Mouse (Mus musculus) embryo, embryonic 11 days (tissue): Measurements from ENCODE around the gene Cfd.

Experiments
- DNase-seq: peaks from one replicate; pipeline ENCODE4 v3.0.0-alpha.2; 2015

The Cfd gene

GRCm38 (mm10) chr10:79890670-79891069 lies at the start of gene Cfd:
TSS of gene Cfd (plus strand) at chr10:79890853.
- DNase-seq = no peak

- DNase-seq = no peak
These were observed 48.3 kb upstream of the Cfd start for GRCm38 (mm10) chr10:79842322-79842721.

DNA sequence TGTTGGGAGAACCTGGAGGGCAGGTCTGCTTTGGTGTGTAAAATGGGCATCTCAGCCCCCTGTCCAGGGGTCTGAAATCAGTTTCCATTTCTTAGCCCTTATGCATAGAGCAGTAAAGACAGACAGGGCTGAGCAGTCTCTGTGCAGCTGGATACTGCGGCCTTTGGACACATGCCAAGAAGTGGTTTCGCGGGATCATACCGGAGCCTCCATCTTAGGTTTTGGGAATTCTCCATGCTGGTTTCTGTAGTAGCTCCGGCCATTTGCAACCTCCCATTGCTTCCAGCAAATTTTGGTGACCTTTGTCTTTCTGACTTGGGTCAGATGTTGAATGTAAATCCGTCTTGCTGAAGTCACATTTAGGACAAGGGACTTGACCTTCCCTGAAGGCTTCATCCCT lies 47.2 kb upstream of the Cfd start:
- no peak for DNase-seq

DNA sequence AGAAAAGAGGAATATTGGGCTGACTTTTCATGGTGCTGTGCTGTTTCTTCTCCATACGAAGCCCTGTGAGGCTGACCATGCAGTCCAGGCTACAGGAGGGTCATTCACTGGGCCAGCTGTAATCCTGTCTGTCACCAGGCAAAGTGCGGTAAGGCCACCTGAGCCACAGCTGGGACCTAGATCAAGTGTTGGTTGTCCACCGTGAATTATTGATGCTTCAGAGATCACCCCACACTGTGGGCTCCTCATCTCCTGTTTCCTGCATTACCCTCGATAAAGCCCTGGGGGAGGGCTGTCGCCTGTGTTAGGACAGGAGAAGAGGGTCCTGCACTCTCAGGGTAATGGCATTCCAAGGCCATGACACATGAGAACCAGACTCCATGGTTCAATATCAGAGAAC lies 44.1 kb upstream of the Cfd start:
- DNase-seq = no peak

GRCm38 (mm10) chr10:79849941-79850628 lies 40.6 kb upstream of the Cfd start:
- DNase-seq = no peak

- DNase-seq = no peak
These were observed 39.0 kb upstream of the Cfd start for GRCm38 (mm10) chr10:79851653-79852052.

DNA sequence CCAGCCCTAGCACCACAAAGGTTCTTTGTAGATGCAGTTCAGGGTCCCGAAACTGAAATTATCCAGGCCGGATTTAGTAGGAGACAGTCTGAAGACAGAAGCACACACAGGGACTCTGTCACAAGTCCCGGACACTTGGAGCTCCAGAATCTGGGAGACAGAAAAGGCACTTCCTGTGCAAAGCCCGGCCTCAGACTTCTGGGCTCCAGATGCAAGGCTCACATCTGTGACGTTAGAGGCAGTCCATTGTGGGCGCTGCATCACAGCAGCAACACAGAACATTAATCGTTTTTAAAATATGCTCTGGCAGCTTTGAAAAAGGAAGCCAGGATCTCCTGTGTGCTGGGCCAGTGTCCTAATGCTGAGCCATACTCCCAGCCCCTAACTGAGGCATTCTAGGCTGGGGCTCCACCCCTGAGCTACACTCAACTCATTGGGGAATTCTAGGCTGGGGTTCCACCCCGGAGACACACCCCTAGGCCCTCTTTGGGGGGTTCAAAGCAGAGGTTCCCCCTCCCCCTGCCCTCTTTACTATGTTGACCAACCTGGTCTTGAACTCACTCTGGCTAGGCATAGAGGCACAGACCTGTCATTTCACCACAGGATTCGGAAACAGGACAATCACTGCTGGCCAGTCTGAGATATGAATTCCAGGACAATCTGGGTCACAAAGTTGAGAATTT lies 38.4 kb upstream of the Cfd start:
- peak; percentile 56 for DNase-seq

DNA sequence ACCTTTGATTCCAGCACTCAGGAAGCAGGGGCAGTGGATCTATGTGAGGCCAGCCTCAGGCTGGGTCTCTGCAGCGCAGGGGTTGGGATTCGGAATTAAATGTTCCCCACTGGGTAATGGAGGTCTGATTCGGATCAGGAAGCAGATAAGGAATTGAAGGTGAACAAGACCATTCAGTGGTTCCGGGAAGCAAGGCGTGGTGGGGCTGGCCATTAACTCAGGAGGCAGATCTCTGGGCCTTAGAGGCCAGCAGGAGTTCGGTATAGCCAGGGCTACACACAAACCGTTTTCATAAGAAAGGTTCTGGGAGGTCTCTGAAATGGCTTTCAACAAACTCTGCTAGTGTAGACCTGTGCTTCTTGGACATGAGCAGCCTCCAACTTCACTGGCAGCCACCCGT lies 37.8 kb upstream of the Cfd start:
- peak; percentile 15 for DNase-seq

DNA sequence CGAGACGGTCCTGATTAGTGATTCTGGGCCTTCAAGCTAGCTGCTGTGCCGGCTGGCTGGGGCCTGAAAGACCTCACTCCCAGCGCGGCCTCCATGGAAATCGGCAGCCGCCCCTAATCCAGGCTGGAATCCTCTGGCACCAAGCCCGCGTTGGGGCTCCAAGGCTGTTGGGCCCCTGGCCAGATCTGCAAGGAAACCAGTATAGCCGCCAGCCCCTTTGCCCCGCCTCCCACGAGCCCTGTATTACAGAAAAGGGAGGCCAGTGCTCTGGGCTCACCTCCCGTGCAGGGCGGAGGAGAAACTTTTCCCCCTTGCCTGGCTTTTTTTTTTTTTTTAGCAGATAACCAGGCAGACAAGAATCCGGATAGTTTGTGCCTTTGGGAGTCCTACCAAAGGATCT lies 37.3 kb upstream of the Cfd start:
- DNase-seq = peak; percentile 87

DNA sequence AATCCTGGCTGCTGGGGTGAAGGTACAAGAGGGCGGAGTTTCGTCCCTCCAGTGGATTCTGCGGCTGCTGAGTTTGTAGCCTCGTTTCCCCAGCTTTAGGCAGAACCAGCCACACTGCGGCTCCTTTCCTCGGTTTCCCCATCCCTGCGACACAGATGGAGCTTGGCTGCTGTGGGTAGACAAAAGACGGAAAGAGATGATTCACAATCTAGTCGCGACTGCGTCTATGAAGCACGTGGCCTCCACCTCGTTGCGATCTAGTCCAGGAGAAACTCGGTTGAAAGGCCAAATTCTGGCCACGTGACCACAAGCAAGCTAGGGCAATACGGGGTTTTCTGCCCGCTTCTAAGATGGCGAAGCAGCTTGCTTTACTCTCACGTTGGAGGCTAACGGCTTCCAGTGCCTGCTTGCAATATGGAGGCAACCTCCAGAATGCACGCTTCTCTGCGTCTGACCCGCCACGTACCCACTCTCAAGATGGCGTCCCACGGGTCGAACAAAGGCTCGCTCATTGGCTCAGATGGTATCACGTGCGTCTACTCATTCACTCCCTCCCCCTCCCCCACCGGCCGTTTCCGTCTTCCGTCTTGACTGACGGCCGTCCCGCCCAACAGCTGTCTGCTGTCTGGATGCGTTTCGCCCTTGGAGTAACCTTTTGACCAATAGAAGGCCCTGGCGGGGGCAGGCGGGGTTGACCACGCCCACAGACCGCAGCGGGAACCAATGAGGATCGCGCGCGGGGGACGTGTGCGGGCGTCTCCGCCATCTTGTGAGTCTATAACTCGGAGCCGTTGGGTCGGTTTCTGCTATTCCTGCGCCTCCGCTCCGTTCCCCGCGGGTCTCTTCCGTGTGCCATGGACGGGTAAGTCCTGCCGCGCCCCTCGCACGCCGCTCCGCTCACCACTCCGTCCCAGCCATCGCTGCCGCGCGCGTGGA lies 36.5 kb upstream of the Cfd start, which contains the start of gene Ptbp1:
Gene Ptbp1, plus strand, starts transcription at position 568 of the 936 bp plus-strand sequence.
- DNase-seq = peak; percentile 100

- DNase-seq = peak; percentile 91
These were observed 35.7 kb upstream of the Cfd start for GRCm38 (mm10) chr10:79854801-79855541.

DNA sequence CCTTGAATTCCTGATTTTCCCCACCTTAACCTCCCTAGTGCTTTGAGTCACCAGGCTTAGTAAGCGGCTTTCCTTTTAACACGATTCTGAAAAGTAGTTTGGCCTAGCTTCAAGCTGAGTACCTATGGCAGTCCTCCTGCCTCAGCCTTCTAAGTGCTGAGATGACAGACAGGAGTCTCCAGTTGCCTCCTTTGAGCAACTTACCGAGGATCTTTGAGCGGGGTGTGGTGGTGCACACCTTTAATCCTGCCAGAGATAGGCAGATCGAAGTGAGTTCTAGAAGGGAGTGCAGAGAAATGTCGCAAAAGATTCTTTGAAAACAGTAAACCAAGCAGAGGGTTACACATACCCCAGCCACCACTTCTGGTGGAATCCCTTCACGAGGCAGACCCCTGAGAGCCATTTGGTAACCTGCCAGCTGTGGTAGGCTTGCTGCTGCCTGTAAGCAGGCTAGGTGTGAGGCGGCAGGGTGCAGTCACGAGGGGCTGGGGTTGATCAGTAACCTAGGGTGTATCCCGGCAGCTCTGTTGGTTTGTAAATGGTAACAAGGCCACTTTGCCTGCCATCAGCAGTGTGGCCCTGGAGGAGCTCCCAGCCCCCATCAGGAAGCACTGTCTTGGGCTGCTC lies 35.0 kb upstream of the Cfd start:
- DNase-seq = peak; percentile 19

GRCm38 (mm10) chr10:79856280-79856679 lies 34.4 kb upstream of the Cfd start:
- no peak for DNase-seq

DNA sequence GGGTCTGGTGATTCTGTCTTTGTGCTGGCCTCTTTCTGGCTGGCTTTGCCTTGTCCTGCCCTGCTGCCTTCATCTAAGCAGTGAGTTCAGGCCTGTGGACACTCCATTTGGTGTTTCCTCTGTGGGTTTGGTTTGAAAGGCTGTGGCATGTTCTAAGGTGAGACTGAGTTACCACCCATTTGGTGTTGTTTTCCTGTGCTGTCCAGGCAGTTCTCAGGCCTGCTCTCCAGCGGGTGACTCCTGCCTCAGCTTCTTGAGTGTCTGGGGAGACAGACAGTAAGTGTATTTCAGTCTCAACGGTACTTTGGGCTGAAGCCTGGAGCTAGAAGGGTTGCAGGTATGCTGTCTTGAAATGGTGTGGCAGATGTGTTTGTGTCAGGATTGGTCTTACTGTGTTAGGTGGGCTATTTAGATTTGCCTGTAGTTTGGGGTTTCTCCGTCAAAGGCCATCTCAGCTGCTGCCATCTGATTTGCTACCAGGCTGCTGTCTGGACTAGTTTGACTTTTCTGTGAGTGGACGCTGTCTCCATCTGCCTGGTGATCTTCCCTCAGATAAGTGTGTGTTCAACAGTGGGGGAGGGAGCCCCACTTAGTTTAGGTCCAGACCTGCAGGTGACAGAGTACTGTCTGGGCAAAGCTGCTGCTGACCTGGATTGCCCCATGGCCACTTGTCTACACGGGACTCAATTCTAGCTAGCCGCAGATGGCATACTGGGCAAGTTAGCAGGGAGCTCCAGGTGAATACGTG lies 33.8 kb upstream of the Cfd start:
- DNase-seq = no peak

GRCm38 (mm10) chr10:79857452-79857811 lies 33.2 kb upstream of the Cfd start:
- DNase-seq = peak; percentile 27

DNA sequence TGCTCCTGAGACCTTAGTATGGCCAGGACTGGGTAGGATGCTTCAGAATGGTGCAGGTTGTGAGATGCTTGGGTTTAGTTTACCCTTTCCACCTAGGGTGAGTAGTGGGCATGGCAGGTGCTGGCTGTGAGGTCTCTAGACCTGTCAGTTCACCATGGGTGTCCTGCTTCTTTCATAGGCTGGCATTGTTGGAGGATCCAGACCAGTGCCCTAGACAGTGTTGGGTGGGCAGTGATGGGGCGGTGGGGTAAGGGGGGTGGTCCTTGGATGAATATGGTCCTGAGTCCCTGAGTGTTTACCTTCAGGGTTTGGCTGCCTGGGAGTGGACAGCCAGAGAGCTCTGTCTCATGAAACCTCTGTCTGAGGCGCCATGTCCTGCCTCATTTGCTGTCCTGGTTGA lies 32.8 kb upstream of the Cfd start:
- no peak for DNase-seq

- no peak for DNase-seq
These were observed 32.1 kb upstream of the Cfd start for GRCm38 (mm10) chr10:79858416-79859074.

DNA sequence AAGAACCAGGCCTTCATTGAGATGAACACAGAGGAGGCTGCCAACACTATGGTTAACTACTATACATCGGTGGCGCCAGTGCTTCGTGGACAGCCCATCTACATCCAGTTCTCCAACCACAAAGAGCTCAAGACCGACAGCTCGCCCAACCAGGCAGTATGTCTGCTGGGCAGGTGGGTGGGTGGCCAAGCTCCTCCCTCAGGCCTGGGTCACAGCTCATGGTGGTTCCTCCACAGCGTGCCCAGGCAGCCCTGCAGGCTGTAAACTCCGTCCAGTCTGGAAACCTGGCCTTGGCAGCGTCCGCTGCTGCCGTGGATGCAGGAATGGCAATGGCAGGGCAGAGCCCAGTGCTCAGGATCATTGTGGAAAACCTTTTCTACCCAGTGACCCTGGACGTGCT lies 31.5 kb upstream of the Cfd start:
- no peak for DNase-seq

GRCm38 (mm10) chr10:79860079-79860911 lies 30.4 kb upstream of the Cfd start:
- no peak for DNase-seq
